Mouse (Mus musculus): ENCODE data around the gene Jmjd4.

DNA sequence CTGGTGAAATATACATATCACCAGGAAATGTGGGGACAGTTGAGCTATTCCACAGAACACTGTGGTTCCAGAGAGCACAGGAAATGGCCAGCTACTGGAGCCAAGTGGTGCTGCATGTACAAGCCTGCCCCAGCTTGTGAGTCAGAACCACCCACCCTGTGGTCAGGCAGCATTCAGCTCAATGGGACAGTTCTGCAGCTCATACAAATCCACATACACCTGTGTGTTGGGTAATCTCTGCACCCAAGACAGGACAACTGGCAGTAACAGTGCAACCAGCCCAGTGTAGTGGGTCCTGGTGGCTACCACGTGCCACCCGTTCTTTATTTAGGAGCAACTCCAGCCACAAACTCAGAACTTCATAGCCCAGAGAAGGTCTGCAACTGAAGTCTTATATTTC is 27.9 kb upstream of the Jmjd4 start:
- TF ChIP-seq CTCF (IDR thresholded peaks at IDR 0.05; ENCODE audit: borderline replicate concordance, extremely low read depth, insufficient read depth, insufficient read length) (no peak), POLR2A (IDR thresholded peaks at IDR 0.05; ENCODE audit: borderline replicate concordance, extremely low read depth, insufficient read depth, insufficient read length, poor library complexity, severe bottlenecking) (no peak)
